Mouse (Mus musculus) ovary, adult 10 weeks (tissue): Measurements from ENCODE around the gene Vmn1r56. TPM values are rescaled to one million over a fixed set of nuclear protein-coding genes. Genes with fewer than 3 reads are reported as not detected.

Experiments
- polyA plus RNA-seq: library from polyadenylated mRNA; stranded (reverse); fragments of 350-450 nt; fragmentation: Illumina TruSeq; extraction: RNeasy Lipid Tissue Mini Kit (QIAGEN cat#74804); gene quantifications from one replicate; pipeline ENCODE4 v1.2.3, GENCODE M21; 2014

Vmn1r56 gene
- polyA plus RNA-seq: not detected

GRCm38 (mm10) chr7:5196647-5197046, at the start of gene Vmn1r56:
TSS of gene Vmn1r56 (minus strand) at chr7:5196747.

DNA sequence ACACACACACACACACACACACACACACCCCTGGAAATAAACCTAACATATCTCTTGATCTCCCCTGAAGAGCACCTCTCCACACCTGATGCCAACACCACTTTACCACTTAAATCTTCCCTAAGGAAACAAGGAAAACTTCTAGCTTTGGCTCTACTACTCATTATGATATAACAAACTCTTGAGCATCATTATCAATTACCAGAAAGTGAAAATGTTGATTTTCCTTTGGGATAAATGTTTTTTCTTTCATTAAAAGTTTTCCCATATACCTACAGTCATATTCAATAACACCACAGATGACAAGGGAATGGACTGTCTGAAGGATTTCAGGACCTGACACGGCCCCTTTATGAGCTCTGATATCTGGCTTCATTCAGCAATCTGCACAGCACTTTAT, 21.6 kb upstream of the Vmn1r56 start, which contains the start of gene Vmn1r57:
Gene Vmn1r57 (plus strand): TSS at position 301 of the 400 bp plus-strand sequence.

DNA sequence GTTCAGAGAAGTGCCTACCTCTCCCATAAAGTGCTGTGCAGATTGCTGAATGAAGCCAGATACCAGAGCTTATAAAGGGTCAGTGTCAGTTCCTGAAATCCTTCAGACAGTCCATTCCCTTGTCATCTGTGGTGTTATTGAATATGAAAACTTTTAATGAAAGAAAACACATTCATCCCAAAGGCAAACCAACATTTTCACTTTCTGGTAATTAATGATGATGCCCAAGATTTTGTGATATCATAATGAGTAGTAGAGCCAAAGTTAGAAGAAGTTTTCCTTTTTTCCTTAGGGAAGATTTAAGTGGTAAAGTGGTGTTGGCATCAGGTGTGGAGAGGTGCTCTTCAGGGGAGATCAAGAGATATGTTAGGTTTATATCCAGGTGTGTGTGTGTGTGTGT, 47.0 kb downstream of the Vmn1r56 start, which contains the start of gene Vmn1r55:
Gene Vmn1r55 (minus strand): TSS at position 101 of the 400 bp plus-strand sequence.

Other genes starting within 250 kb of the Vmn1r56 start
- 0.40 TPM for gene Sbk2, start 232.3 kb downstream of the Vmn1r56 start, polyA plus RNA-seq
- 0.51 TPM for gene Sbk3, start 225.6 kb downstream of the Vmn1r56 start, polyA plus RNA-seq
- gene Zfp579, start 200.6 kb downstream of the Vmn1r56 start, polyA plus RNA-seq: 16.0 TPM
- gene Zfp524, start 182.3 kb downstream of the Vmn1r56 start, polyA plus RNA-seq: not detected
- 22.1 TPM for gene Fiz1, start 182.1 kb downstream of the Vmn1r56 start, polyA plus RNA-seq
- not detected for gene Gm44973, start 181.3 kb downstream of the Vmn1r56 start, polyA plus RNA-seq
- 5.3 TPM for gene Zfp865, start 176.4 kb downstream of the Vmn1r56 start, polyA plus RNA-seq
- not detected for gene Ccdc106, start 176.2 kb downstream of the Vmn1r56 start, polyA plus RNA-seq
- 3.3 TPM for gene 4632433K11Rik, start 162.6 kb downstream of the Vmn1r56 start, polyA plus RNA-seq
- 4.2 TPM for gene Zfp784, start 158.3 kb downstream of the Vmn1r56 start, polyA plus RNA-seq
- gene Zfp580, start 145.2 kb downstream of the Vmn1r56 start, polyA plus RNA-seq: 2.1 TPM
- 9.1 TPM for gene U2af2, start 134.6 kb downstream of the Vmn1r56 start, polyA plus RNA-seq
- 1.4 TPM for gene Epn1, start 116.5 kb downstream of the Vmn1r56 start, polyA plus RNA-seq
- 45.2 TPM for gene Rfpl4, start 79.8 kb downstream of the Vmn1r56 start, polyA plus RNA-seq
- gene Rasl2-9, start 70.8 kb downstream of the Vmn1r56 start, polyA plus RNA-seq: not detected
- gene Vmn1r55, start 47.1 kb downstream of the Vmn1r56 start, polyA plus RNA-seq: not detected
- not detected for gene Vmn1r57, start 21.7 kb upstream of the Vmn1r56 start, polyA plus RNA-seq
- gene Gm5065, start 153.8 kb upstream of the Vmn1r56 start, polyA plus RNA-seq: 5.7 TPM
- gene Nlrp2, start 154.3 kb upstream of the Vmn1r56 start, polyA plus RNA-seq: 12.0 TPM
- gene Vmn1r58, start 216.6 kb upstream of the Vmn1r56 start, polyA plus RNA-seq: not detected